Mouse (Mus musculus): ENCODE measurements at regions not wholly inside any gene's neighbourhood (a gene's known extent, or its start where the extent isn't known, plus 50 kb on each side); places are given as distances from the start of the nearest gene placed in this dataset.

GRCm38 (mm10) chr9:117833586-117833985 lies 203.9 kb upstream of the Rbms3 start:
- Histone ChIP-seq H3K36me3 (ENCODE audit: control insufficient read depth, insufficient read depth, low read length) (no peaks in the 10 kb centered on the region), H3K4me3 (ENCODE audit: low read depth, low read length) (no peak overlapping the region), H3K27me3 (replicated peaks; ENCODE audit: control insufficient read depth, insufficient read depth, low read length) (no peaks in the 10 kb centered on the region), H3K4me2 (ENCODE audit: low read length) (no peak overlapping the region), H3K27ac (ENCODE audit: low read depth, low read length) (no peak overlapping the region), H3K9me3 (replicated peaks; ENCODE audit: control insufficient read depth, low read length) (no peaks in the 10 kb centered on the region), H3K4me1 (ENCODE audit: control insufficient read depth, insufficient read depth, low read length) (0 out of 2 replicates have a peak, but pooled peaks cover 3% of the 10 kb centered on the region), H3K9ac (ENCODE audit: low read length) (no peak overlapping the region)
- no peak for ATAC-seq
- WGBS, result 80% methylated on average over 6 of the region's 6 CpGs
- DNase-seq (ENCODE audit: low spot score), result no peak

DNA sequence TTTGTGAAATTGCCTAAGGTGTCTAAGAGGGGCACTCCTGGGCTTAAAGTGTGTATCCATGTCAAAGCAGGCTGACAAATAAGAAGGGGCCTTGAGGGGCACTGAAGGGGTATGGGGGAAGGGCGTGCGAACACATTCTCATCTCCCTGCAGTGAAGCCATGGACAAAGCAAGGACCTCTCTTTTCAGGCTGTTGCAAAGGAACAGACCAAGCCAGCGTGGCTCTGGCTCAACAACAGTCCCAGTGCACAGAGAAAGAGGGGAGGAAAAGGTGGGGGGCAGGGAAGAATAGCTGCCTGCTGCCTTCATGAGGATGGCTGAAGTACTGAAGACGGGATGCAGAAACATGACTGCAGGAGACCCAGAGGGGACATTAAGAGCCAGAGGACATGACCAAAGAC lies 184.9 kb upstream of the Rbms3 start:
- 16% methylated on average over 4 of the region's 4 CpGs for WGBS
- ATAC-seq (no peak), DNase-seq (ENCODE audit: low spot score) (peak; percentile 32)
- Histone ChIP-seq H3K9me3 (replicated peaks; ENCODE audit: control insufficient read depth, low read length) (no peaks in the 10 kb centered on the region), H3K36me3 (ENCODE audit: control insufficient read depth, insufficient read depth, low read length) (no peaks in the 10 kb centered on the region), H3K4me1 (ENCODE audit: control insufficient read depth, insufficient read depth, low read length) (no peaks in the 10 kb centered on the region), H3K27me3 (replicated peaks; ENCODE audit: control insufficient read depth, insufficient read depth, low read length) (no peaks in the 10 kb centered on the region), H3K4me3 (ENCODE audit: low read depth, low read length) (no peak overlapping the region), H3K27ac (ENCODE audit: low read depth, low read length) (no peak overlapping the region), H3K9ac (ENCODE audit: low read length) (no peak overlapping the region), H3K4me2 (ENCODE audit: low read length) (no peak overlapping the region)

DNA sequence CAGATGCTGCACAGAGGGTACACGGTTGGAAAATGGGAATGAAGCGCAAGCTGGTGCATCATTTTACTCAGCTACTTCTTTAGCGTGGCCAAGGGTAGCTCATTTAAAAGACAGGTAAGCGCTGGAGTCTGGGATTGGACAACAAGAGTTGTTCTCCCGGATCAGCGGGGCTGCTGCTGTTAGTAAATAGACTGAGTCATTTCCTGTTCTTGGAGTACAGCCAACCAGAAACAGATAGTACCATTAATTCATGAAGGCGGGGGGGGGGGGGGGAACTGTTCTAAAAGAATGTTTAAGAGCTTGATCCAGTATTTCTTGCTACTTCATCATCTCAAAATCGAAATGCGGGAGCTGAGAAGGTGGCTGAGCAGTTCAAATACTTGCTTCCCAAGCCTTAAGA lies 183.5 kb upstream of the Rbms3 start:
- H3K27me3 ChIP-seq (replicated peaks; ENCODE audit: control insufficient read depth, insufficient read depth, low read length), result no peaks in the 10 kb centered on the region
- no peak overlapping the region for H3K4me3 ChIP-seq (ENCODE audit: low read depth, low read length)
- H3K4me2 ChIP-seq (ENCODE audit: low read length), result no peak overlapping the region
- H3K9ac ChIP-seq (ENCODE audit: low read length), result no peak overlapping the region
- no peaks in the 10 kb centered on the region for H3K4me1 ChIP-seq (ENCODE audit: control insufficient read depth, insufficient read depth, low read length)
- no peak for DNase-seq (ENCODE audit: low spot score)
- 74% methylated on average over 9 of the region's 9 CpGs for WGBS
- H3K9me3 ChIP-seq (replicated peaks; ENCODE audit: control insufficient read depth, low read length), result no peaks in the 10 kb centered on the region
- H3K36me3 ChIP-seq (ENCODE audit: control insufficient read depth, insufficient read depth, low read length), result no peaks in the 10 kb centered on the region
- ATAC-seq, result no peak
- no peak overlapping the region for H3K27ac ChIP-seq (ENCODE audit: low read depth, low read length)

- no peaks in the 10 kb centered on the region for H3K9me3 ChIP-seq (replicated peaks; ENCODE audit: control insufficient read depth, low read length)
- H3K4me2 ChIP-seq (ENCODE audit: low read length), result no peak overlapping the region
- no peaks in the 10 kb centered on the region for H3K27me3 ChIP-seq (replicated peaks; ENCODE audit: control insufficient read depth, insufficient read depth, low read length)
- 73% methylated on average over 9 of the region's 9 CpGs for WGBS
- DNase-seq (ENCODE audit: low spot score), result no peak
- no peak overlapping the region for H3K27ac ChIP-seq (ENCODE audit: low read depth, low read length)
- no peak for ATAC-seq
- no peak overlapping the region for H3K4me3 ChIP-seq (ENCODE audit: low read depth, low read length)
- H3K9ac ChIP-seq (ENCODE audit: low read length), result no peak overlapping the region
- no peaks in the 10 kb centered on the region for H3K4me1 ChIP-seq (ENCODE audit: control insufficient read depth, insufficient read depth, low read length)
- no peaks in the 10 kb centered on the region for H3K36me3 ChIP-seq (ENCODE audit: control insufficient read depth, insufficient read depth, low read length)
Observed at GRCm38 (mm10) chr9:117805812-117806211, 176.1 kb upstream of the Rbms3 start.

GRCm38 (mm10) chr9:117784186-117784591 lies 154.5 kb upstream of the Rbms3 start:
- Histone ChIP-seq H3K27ac (ENCODE audit: low read depth, low read length) (no peak overlapping the region), H3K9ac (ENCODE audit: low read length) (no peak overlapping the region), H3K9me3 (replicated peaks; ENCODE audit: control insufficient read depth, low read length) (no peaks in the 10 kb centered on the region), H3K36me3 (ENCODE audit: control insufficient read depth, insufficient read depth, low read length) (no peaks in the 10 kb centered on the region), H3K27me3 (replicated peaks; ENCODE audit: control insufficient read depth, insufficient read depth, low read length) (no peaks in the 10 kb centered on the region), H3K4me1 (ENCODE audit: control insufficient read depth, insufficient read depth, low read length) (no peaks in the 10 kb centered on the region), H3K4me2 (ENCODE audit: low read length) (no peak overlapping the region), H3K4me3 (ENCODE audit: low read depth, low read length) (no peak overlapping the region)
- ATAC-seq (no peak), DNase-seq (ENCODE audit: low spot score) (no peak)
- WGBS, result 67% methylated on average over 5 of the region's 5 CpGs

- Histone ChIP-seq H3K27ac (ENCODE audit: low read depth, low read length) (no peak overlapping the region), H3K9ac (ENCODE audit: low read length) (no peak overlapping the region), H3K4me1 (ENCODE audit: control insufficient read depth, insufficient read depth, low read length) (no peaks in the 10 kb centered on the region), H3K27me3 (replicated peaks; ENCODE audit: control insufficient read depth, insufficient read depth, low read length) (no peaks in the 10 kb centered on the region), H3K36me3 (ENCODE audit: control insufficient read depth, insufficient read depth, low read length) (no peaks in the 10 kb centered on the region), H3K4me3 (ENCODE audit: low read depth, low read length) (no peak overlapping the region), H3K9me3 (replicated peaks; ENCODE audit: control insufficient read depth, low read length) (no peaks in the 10 kb centered on the region), H3K4me2 (ENCODE audit: low read length) (no peak overlapping the region)
- WGBS, result 93% methylated on average over 6 of the region's 6 CpGs
- no peak for DNase-seq (ENCODE audit: low spot score)
- ATAC-seq, result no peak
Observed at GRCm38 (mm10) chr9:117754651-117755050, 124.9 kb upstream of the Rbms3 start.

DNA sequence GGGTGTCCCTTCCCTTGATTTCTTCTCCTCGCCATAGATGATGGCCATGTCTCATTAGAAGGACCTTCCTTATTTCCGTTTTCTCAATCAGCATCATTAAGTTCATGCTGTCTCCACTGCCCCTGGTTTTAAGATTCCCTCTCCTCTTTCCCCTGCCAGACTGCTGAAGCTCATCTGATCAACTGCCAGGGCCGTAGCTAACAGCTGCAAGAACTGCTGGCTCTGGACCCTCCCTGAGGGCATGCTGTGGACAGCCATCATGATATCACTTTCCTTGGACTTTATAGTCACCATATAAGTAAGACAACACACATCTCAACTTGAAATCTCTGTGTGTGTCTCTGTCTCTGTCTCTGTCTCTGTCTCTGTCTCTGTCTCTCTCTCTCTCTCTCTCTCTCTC lies 123.8 kb upstream of the Rbms3 start:
- DNase-seq (ENCODE audit: low spot score), result no peak
- H3K27ac ChIP-seq (ENCODE audit: low read depth, low read length), result no peak overlapping the region
- H3K4me2 ChIP-seq (ENCODE audit: low read length), result no peak overlapping the region
- no peaks in the 10 kb centered on the region for H3K4me1 ChIP-seq (ENCODE audit: control insufficient read depth, insufficient read depth, low read length)
- H3K4me3 ChIP-seq (ENCODE audit: low read depth, low read length), result no peak overlapping the region
- 85% methylated on average over 3 of the region's 3 CpGs for WGBS
- no peaks in the 10 kb centered on the region for H3K27me3 ChIP-seq (replicated peaks; ENCODE audit: control insufficient read depth, insufficient read depth, low read length)
- ATAC-seq, result no peak
- H3K36me3 ChIP-seq (ENCODE audit: control insufficient read depth, insufficient read depth, low read length), result no peaks in the 10 kb centered on the region
- no peaks in the 10 kb centered on the region for H3K9me3 ChIP-seq (replicated peaks; ENCODE audit: control insufficient read depth, low read length)
- H3K9ac ChIP-seq (ENCODE audit: low read length), result no peak overlapping the region

GRCm38 (mm10) chr9:117744906-117745305 lies 115.2 kb upstream of the Rbms3 start:
- ATAC-seq, result no peak
- WGBS, result 92% methylated on average over 8 of the region's 8 CpGs
- Histone ChIP-seq H3K27ac (ENCODE audit: low read depth, low read length) (no peak overlapping the region), H3K4me2 (ENCODE audit: low read length) (no peak overlapping the region), H3K4me3 (ENCODE audit: low read depth, low read length) (no peak overlapping the region), H3K4me1 (ENCODE audit: control insufficient read depth, insufficient read depth, low read length) (no peaks in the 10 kb centered on the region), H3K9ac (ENCODE audit: low read length) (no peak overlapping the region), H3K36me3 (ENCODE audit: control insufficient read depth, insufficient read depth, low read length) (no peaks in the 10 kb centered on the region), H3K27me3 (replicated peaks; ENCODE audit: control insufficient read depth, insufficient read depth, low read length) (no peaks in the 10 kb centered on the region), H3K9me3 (replicated peaks; ENCODE audit: control insufficient read depth, low read length) (no peaks in the 10 kb centered on the region)
- DNase-seq (ENCODE audit: low spot score), result no peak

DNA sequence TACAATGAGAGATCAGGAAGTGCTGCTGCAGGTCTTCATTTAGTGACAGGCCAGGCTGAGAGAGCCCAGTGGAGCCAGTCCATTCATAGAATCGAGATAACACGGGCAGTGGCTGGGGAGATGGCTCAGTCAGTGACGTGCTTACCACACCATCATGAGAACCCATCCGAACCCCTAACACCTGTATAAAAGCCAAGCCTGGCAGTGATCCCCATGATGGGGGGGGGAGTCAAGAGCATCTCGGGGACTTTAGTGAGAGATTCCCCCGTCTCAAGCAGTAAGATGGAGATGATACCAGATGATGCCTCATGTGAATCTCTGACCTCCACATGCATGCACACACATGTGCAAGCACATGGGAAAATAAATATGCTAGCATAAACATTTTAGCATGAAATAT lies 99.7 kb upstream of the Rbms3 start:
- 94% methylated on average over 6 of the region's 6 CpGs for WGBS

More for the DNA sequence above, 99.7 kb upstream of the Rbms3 start:
- ATAC-seq (no peak), DNase-seq (ENCODE audit: low spot score) (no peak)
- no peaks in the 10 kb centered on the region for H3K36me3 ChIP-seq (ENCODE audit: control insufficient read depth, insufficient read depth, low read length)
- no peak overlapping the region for H3K4me2 ChIP-seq (ENCODE audit: low read length)
- no peaks in the 10 kb centered on the region for H3K9me3 ChIP-seq (replicated peaks; ENCODE audit: control insufficient read depth, low read length)
- H3K4me1 ChIP-seq (ENCODE audit: control insufficient read depth, insufficient read depth, low read length), result no peaks in the 10 kb centered on the region
- no peaks in the 10 kb centered on the region for H3K27me3 ChIP-seq (replicated peaks; ENCODE audit: control insufficient read depth, insufficient read depth, low read length)
- no peak overlapping the region for H3K9ac ChIP-seq (ENCODE audit: low read length)
- H3K27ac ChIP-seq (ENCODE audit: low read depth, low read length), result no peak overlapping the region
- H3K4me3 ChIP-seq (ENCODE audit: low read depth, low read length), result no peak overlapping the region

Measured in forebrain, embryonic 14.5 days (tissue).